Mouse (Mus musculus): Measurements from ENCODE around the gene Fndc9.

GRCm38 (mm10) chr11:46220211-46220610 is 15.1 kb upstream of the Fndc9 start:
- TF ChIP-seq CTCF (IDR thresholded peaks at IDR 0.05; ENCODE audit: low read depth, low read length) (no peak), GATA1 (IDR thresholded peaks at IDR 0.05; ENCODE audit: borderline replicate concordance, low read length) (no peak), TAL1 (conservative IDR thresholded peaks at IDR 0.05; ENCODE audit: low read depth, low read length) (no peak)

Data from G1E (cell line).